In the genomic region with DNA sequence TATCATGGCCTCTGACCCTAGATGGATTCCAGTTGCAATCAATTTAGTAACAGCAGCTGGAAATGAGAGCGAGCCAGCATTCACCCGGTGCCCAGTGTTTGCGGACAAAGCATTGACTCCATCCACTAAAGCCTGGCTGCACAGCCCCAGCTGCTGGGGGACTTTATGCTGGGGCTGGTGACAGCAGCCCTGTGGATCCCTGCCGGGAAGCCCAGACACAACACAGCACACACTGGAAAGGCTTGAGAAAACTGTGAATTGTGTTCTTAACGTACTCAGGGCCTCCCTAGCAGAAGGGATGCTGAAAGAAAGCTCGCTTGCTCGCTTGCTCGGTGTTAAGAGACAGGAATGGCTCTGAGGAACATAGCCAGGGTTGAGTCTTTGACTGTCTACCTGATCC, we compare ENCODE assay signal across 13 mouse cellular contexts. TPM values are rescaled to one million over a fixed set of nuclear protein-coding genes. Genes with fewer than 3 reads are reported as not detected.
DNase-seq lines count a peak whose midpoint lies in the region; ATAC-seq lines count a peak whose summit lies in the region.
"Had no signal": no experiment of that assay in that cellular context is flagged by ENCODE, and none has a peak within 500 bp of the region (broad histone marks: within the 10 kb centered on the region; RNA-seq: fewer than 3 reads in every experiment).

No protein-coding gene starts in this region.

- peak overlapping the region; percentile 48 for H3K27ac ChIP-seq in forebrain, embryonic 10.5 days
- peak overlapping the region; percentile 84 for H3K27ac ChIP-seq in hindbrain, embryonic 15.5 days (replicated peaks)
- H3K27ac ChIP-seq: lung, embryonic 15.5 days had no signal

- H3K4me1 ChIP-seq in forebrain, embryonic 10.5 days: peaks cover 65% of the 10 kb centered on the region
- H3K4me1 ChIP-seq in hindbrain, embryonic 15.5 days (replicated peaks): peaks cover 81% of the 10 kb centered on the region

- no peak overlapping the region for H3K4me3 ChIP-seq in forebrain, embryonic 10.5 days
- H3K4me3 ChIP-seq in hindbrain, embryonic 15.5 days: peak overlapping the region; percentile 70
- H3K4me3 ChIP-seq: lung, embryonic 15.5 days; myocyte had no signal

- peak; percentile 39 for DNase-seq in embryo, embryonic 10 days (ENCODE audit: low spot score)
- no peak for DNase-seq in embryo, embryonic 9.5 days (ENCODE audit: extremely low spot score)
- DNase-seq in forebrain, embryonic 10.5 days (ENCODE audit: extremely low spot score, low spot score): peak; percentile 21
- peak; percentile 36 for DNase-seq in neural tube, embryonic 10.5 days (ENCODE audit: extremely low spot score, low spot score)
- DNase-seq in heart, postnatal 36 days: no peak
- no peak for DNase-seq in ovary, postnatal 36 days (ENCODE audit: low spot score)
- DNase-seq: spleen, adult 18-20 months had no signal

- no peak for ATAC-seq in hindbrain, embryonic 15.5 days (ENCODE audit: low FRiP score, low read depth)
- ATAC-seq in megakaryocyte-erythroid progenitor cell, adult 5-6 weeks (replicated peaks; ENCODE audit: low FRiP score, low TSS enrichment, poor library complexity, severe bottlenecking): no peak

- H3K4me2 ChIP-seq in hindbrain, embryonic 15.5 days: peak overlapping the region; percentile 86
- H3K4me2 ChIP-seq: lung, embryonic 15.5 days had no signal

- WGBS in forebrain, embryonic 10.5 days: 10% methylated on average over 8 of the region's 8 CpGs
- WGBS in hindbrain, embryonic 15.5 days: 10% methylated on average over 8 of the region's 8 CpGs

- H3K27me3 ChIP-seq in forebrain, embryonic 10.5 days (ENCODE audit: poor library complexity, severe bottlenecking): peaks cover 79% of the 10 kb centered on the region
- no peaks in the 10 kb centered on the region for H3K27me3 ChIP-seq in hindbrain, embryonic 15.5 days

- no peaks in the 10 kb centered on the region for H3K36me3 ChIP-seq in forebrain, embryonic 10.5 days (replicated peaks)
- H3K36me3 ChIP-seq in hindbrain, embryonic 15.5 days: no peaks in the 10 kb centered on the region
- H3K36me3 ChIP-seq: lung, embryonic 15.5 days had no signal

- H3K9ac ChIP-seq in hindbrain, embryonic 15.5 days: peak overlapping the region; percentile 78
- H3K9ac ChIP-seq: lung, embryonic 15.5 days had no signal

- intact Hi-C loops in heart, postnatal 36 days (cut with DNase I): no loop called here

- H3K9me3 ChIP-seq in forebrain, embryonic 10.5 days: no peaks in the 10 kb centered on the region
- no peaks in the 10 kb centered on the region for H3K9me3 ChIP-seq in hindbrain, embryonic 15.5 days
- H3K9me3 ChIP-seq: lung, embryonic 15.5 days had no signal

RNA-seq across cellular contexts. Expression of gene Ajap1, which starts 3.5 kb away (rescaled TPM):
- polyA plus RNA-seq in forebrain, embryonic 10.5 days (2016; fragmentation: Nextera tagmentation; extraction: Ambion mirVana): 1.00 and 1.2 TPM in 2 replicates
- polyA plus RNA-seq in hindbrain, embryonic 15.5 days (2015; fragmentation: Nextera tagmentation; extraction: Ambion mirVana): 12.9 and 15.4 TPM in 2 replicates
- total RNA-seq in heart, postnatal 36 days (2021): under 1 TPM; 0.11 to 0.17 TPM
- not detected in 2 replicates for total RNA-seq in megakaryocyte-erythroid progenitor cell, adult 5-6 weeks (2014; fragmentation: Nextera tagmentation)
- total RNA-seq in megakaryocyte-erythroid progenitor cell, adult 5-6 weeks (2017): not detected in 2 replicates
- total RNA-seq: hematopoietic stem cell, adult 5-6 weeks had no signal
- polyA plus RNA-seq: myocyte; testis, adult 2 months had no signal

Comparison
In these comparisons a context has a peak if more than half of its experiments do, and no peak if none do; other contexts are left out.
1. DNase-seq: peak in embryo, embryonic 10 days (single experiment), forebrain, embryonic 10.5 days (single experiment) and neural tube, embryonic 10.5 days (single experiment); none in embryo, embryonic 9.5 days (single experiment), heart, postnatal 36 days (0 of 2) and ovary, postnatal 36 days (single experiment).